Mouse (Mus musculus) stomach, postnatal 0 days (tissue): ENCODE measurements around the gene Sptbn4.

Experiments used
- CTCF ChIP-seq: IDR thresholded peaks from 2 replicates; pipeline ENCODE4 v1.5.1; 2016; ENCODE audit warnings: antibody characterized with exemption, low read depth, mild to moderate bottlenecking, moderate library complexity
- EP300 ChIP-seq: optimal IDR thresholded peaks from 2 replicates; pipeline ENCODE3; 2016; ENCODE audit warnings: antibody characterized with exemption

- no peak for TF ChIP-seq CTCF
- no peak for TF ChIP-seq EP300
Observed at GRCm38 (mm10) chr7:27335011-27335720, 112.3 kb downstream of the Sptbn4 start.
